Mouse (Mus musculus) right cerebral cortex, postnatal 25 days (tissue): ENCODE results near the gene Gm8362.
"Not testable (repeated sequence)": the region's sequence is repeated elsewhere in the genome, so short reads cannot be mapped to it uniquely, and the experiment has no call there.

ENCODE experiments used
- DNase-seq: peaks from one replicate; pipeline ENCODE4 v3.0.0; 2022

Gm8362 gene

GRCm38 (mm10) chr14:6774311-6774710 lies at the start of gene Gm8362:
Gene Gm8362, minus strand, starts transcription at chr14:6774411.
- not testable (repeated sequence) for DNase-seq

GRCm38 (mm10) chr14:6823297-6823696 lies 49.1 kb upstream of the Gm8362 start:
- not testable (repeated sequence) for DNase-seq

- peak; percentile 6 for DNase-seq
Observed at GRCm38 (mm10) chr14:6757231-6757536, 17.0 kb downstream of the Gm8362 start.

- peak; percentile 4 for DNase-seq
Observed at GRCm38 (mm10) chr14:6756384-6757230, 17.6 kb downstream of the Gm8362 start.

- DNase-seq = not testable (repeated sequence)
Observed at GRCm38 (mm10) chr14:6742232-6742631, 32.0 kb downstream of the Gm8362 start, which contains the start of gene Gm3636. Gene Gm3636, minus strand, starts transcription at chr14:6742332.

GRCm38 (mm10) chr14:6720151-6720550 lies 54.1 kb downstream of the Gm8362 start, which contains the start of gene Gm8050:
Gene Gm8050, minus strand, starts transcription at chr14:6720251.
- not testable (repeated sequence) for DNase-seq
